Mouse (Mus musculus) liver, adult 2 months (tissue): ENCODE results near the gene Prph. TPM values are rescaled to one million over a fixed set of nuclear protein-coding genes. Genes with fewer than 3 reads are reported as not detected.

Experiments
- DNase-seq: peaks from one replicate; pipeline ENCODE4 v3.0.0-alpha.2; 2011; ENCODE audit warnings: low read depth, low spot score; ENCODE audit errors: extremely low read depth
- H3K27ac ChIP-seq: fragments of 200-500 bp; replicated peaks from 2 replicates; pipeline ENCODE4 v1.5.1; 2012; ENCODE audit warnings: low read depth, mild to moderate bottlenecking, control low read depth, inconsistent platforms, low read length; ENCODE audit not compliant: insufficient read depth
- H3K27me3 ChIP-seq: fragments of 200-500 bp; 2 replicates; pipeline ENCODE4 v1.6.1; 2012; ENCODE audit warnings: mild to moderate bottlenecking, moderate library complexity, low read length, inconsistent platforms; ENCODE audit not compliant: control insufficient read depth, insufficient read depth
- H3K36me3 ChIP-seq: fragments of 200-500 bp; 2 replicates; pipeline ENCODE4 v1.6.1; 2012; ENCODE audit warnings: low read length, inconsistent platforms; ENCODE audit not compliant: control insufficient read depth, insufficient read depth
- H3K4me1 ChIP-seq: fragments of 200-500 bp; 2 replicates; pipeline ENCODE4 v1.6.1; 2011; ENCODE audit warnings: low read length; ENCODE audit not compliant: control insufficient read depth, insufficient read depth
- H3K4me3 ChIP-seq: fragments of 200-500 bp; 2 replicates; pipeline ENCODE4 v1.5.1; 2011; ENCODE audit warnings: low read depth, mild to moderate bottlenecking, control low read depth, low read length, moderate library complexity; ENCODE audit not compliant: insufficient read depth
- H3K79me2 ChIP-seq: fragments of 200-500 bp; 2 replicates; pipeline ENCODE4 v1.6.1; 2012; ENCODE audit warnings: inconsistent platforms, mild to moderate bottlenecking, low read length, moderate library complexity; ENCODE audit not compliant: control insufficient read depth, insufficient read depth
- H3K9ac ChIP-seq: fragments of 200-500 bp; 2 replicates; pipeline ENCODE4 v1.6.1; 2012; ENCODE audit warnings: low read depth, mild to moderate bottlenecking, control low read depth, inconsistent platforms, low read length
- CTCF ChIP-seq: fragments of 200-500 bp; IDR thresholded peaks from 2 replicates; pipeline ENCODE4 v1.5.1; 2011; ENCODE audit warnings: low read depth, low read length, control low read depth
- POLR2A ChIP-seq: fragments of 200-500 bp; IDR thresholded peaks from 2 replicates; pipeline ENCODE4 v1.6.1; 2011; ENCODE audit warnings: low read length, control low read depth; ENCODE audit not compliant: insufficient read depth; ENCODE audit errors: extremely low read depth
- WGBS: fragments of 180-500 bp; shearing (Covaris S2); methylation state at CpG from one replicate; pipeline ENCODE4 v1.1.7; 2018; 5-methylcytosine and 5-hydroxymethylcytosine counted together
- polyA plus RNA-seq: library from polyadenylated mRNA; depleted of rRNA; stranded (reverse); fragments of >200 nt; gene quantifications from 2 replicates; pipeline ENCODE4 v1.2.3, GENCODE M21; 2012
- total RNA-seq: library from RNA; depleted of rRNA; stranded (reverse); fragments of >200 nt; gene quantifications from 2 replicates; pipeline ENCODE4 v1.2.3, GENCODE M21; 2014

Prph gene
- total and polyA plus RNA-seq, 2 experiments: 0.09 TPM

DNA sequence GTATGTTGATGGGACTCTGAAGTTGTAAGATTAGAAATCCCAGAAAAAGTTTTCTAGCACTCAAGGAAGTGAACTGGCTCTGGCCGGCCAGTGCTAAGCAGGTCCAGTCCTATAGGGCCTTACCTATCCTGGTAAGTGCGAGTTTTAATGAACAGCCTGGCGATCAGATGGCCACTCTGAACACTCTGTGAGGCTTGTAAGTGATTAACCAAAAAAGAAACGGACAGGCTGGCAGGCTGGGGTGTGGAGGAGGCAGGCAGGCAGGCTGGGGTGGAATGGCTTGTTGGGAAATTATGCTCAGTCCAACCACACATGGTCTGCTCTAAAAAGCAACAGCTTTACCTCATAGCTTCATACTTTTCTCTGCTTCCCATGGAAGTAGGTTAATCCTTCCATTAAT is 19.5 kb upstream of the Prph start:
- 0 out of 2 replicates have a peak, but pooled peaks cover 5% of the 10 kb centered on the region for H3K79me2 ChIP-seq
- no peak for TF ChIP-seq POLR2A
- no peak for TF ChIP-seq CTCF
- peaks cover 14% of the 10 kb centered on the region for H3K36me3 ChIP-seq
- peaks cover 33% of the 10 kb centered on the region for H3K4me1 ChIP-seq
- 28% methylated on average over 4 of the region's 4 CpGs for WGBS
- H3K4me3 ChIP-seq: no peak overlapping the region
- peak overlapping the region; percentile 60 for H3K27ac ChIP-seq
- DNase-seq: peak; percentile 86
- no peaks in the 10 kb centered on the region for H3K27me3 ChIP-seq
- H3K9ac ChIP-seq: no peak overlapping the region

DNA sequence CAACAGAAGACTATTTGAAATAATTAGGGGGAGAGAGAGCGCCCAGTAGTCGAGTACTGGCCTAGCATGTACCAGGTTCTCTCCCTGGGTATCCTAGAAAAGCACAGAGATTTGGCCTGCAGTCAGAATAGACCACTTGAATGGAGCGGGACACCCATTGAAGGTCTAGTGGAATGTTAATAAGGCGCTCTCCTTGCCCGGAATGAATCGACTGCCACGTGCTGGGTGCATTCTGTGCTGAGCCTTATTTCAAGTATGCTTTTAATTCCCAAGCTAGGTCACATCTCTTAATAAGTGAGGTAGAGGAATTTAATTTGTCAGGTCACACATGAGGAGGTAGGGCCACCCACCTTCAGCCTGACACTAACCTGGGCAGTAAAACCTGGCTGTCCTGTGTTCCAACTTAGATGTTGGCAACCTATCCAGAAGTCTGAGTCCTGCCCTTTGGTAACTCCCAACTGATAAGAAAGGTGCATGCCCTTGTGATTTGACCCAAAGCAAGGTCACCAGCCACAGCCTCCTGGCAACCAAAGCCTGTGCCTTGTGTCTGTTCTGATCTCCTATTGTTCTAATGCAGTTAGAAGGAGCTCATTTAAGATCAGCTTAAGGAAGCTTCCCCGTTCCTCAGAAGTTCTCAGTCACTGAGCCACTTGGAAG is 18.6 kb upstream of the Prph start:
- TF ChIP-seq POLR2A (no peak), CTCF (no peak)
- H3K4me1 ChIP-seq: peaks cover 40% of the 10 kb centered on the region
- H3K27me3 ChIP-seq: no peaks in the 10 kb centered on the region
- H3K79me2 ChIP-seq: 0 out of 2 replicates have a peak, but pooled peaks cover 5% of the 10 kb centered on the region
- H3K4me3 ChIP-seq: no peak overlapping the region
- WGBS: 42% methylated on average over 8 of the region's 8 CpGs
- H3K36me3 ChIP-seq: peaks cover 14% of the 10 kb centered on the region
- no peak overlapping the region for H3K9ac ChIP-seq
- DNase-seq: peak; percentile 99
- peak overlapping the region; percentile 60 for H3K27ac ChIP-seq

DNA sequence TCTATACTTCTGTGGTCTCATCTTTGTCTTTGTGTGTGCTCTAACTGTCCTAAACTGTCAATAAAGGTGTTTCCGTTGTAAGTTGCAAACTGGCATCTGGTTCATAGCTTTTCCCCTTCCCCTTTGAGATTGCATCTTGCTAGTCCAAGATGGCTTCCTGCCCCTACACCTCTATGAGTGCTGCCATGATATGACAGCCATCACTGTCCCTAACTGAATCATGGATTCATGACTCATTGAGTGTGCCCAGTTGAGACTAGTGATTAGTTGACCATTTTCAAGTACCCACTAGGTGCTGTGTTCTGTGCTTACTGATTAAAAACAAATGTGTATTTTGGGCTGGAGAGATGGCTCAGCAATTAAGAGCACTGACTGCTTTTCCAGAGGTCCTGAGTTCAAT is 16.9 kb upstream of the Prph start:
- no peak for DNase-seq
- Histone ChIP-seq H3K4me3 (no peak overlapping the region), H3K79me2 (no peaks in the 10 kb centered on the region), H3K27ac (no peak overlapping the region), H3K27me3 (no peaks in the 10 kb centered on the region), H3K4me1 (peaks cover 42% of the 10 kb centered on the region), H3K9ac (no peak overlapping the region), H3K36me3 (peaks cover 14% of the 10 kb centered on the region)
- TF ChIP-seq CTCF (no peak), POLR2A (no peak)
- WGBS: 77% methylated on average over 1 of the region's 1 CpGs

DNA sequence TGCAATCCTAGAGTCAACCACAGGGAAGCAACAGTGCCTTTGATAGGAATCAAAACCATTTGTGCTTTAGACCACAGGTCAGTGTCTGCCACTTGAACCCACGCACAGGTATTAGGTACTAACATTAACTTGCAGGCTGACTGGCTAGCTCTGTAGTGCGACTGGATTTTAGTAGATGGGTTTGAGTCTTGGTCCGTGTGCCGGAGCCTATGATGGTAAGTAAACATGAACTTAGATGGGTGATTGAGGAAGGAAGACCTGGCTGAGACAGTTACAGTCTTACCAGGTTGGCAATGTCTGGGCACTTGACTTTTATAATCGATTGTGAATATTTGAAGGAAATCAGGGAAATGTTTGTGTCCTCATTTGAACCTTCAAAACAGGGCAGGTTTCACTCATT is 16.2 kb upstream of the Prph start:
- peaks cover 40% of the 10 kb centered on the region for H3K4me1 ChIP-seq
- TF ChIP-seq CTCF (no peak), POLR2A (no peak)
- no peak overlapping the region for H3K9ac ChIP-seq
- peaks cover 14% of the 10 kb centered on the region for H3K36me3 ChIP-seq
- no peak overlapping the region for H3K4me3 ChIP-seq
- DNase-seq: no peak
- H3K27ac ChIP-seq: no peak overlapping the region
- no peaks in the 10 kb centered on the region for H3K79me2 ChIP-seq
- 73% methylated on average over 5 of the region's 5 CpGs for WGBS
- H3K27me3 ChIP-seq: no peaks in the 10 kb centered on the region

DNA sequence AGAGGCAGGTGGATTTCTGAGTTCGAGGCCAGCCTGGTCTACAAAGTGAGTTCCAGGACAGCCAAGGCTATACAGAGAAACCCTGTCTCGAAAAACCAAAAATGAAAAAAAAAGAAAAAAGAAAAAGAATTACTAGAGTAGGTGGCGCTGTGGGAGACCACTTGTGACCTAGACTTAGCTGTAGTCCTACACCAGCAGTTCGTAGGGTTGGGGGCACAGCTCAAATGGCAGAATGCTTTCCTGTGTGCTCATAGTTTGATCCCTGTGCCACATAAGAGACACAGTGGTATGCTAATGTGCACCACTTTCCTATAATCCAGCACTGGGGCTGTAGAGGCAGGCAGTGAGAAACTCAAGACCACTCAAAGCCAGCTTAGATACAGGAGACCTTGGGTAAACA is 15.7 kb upstream of the Prph start:
- TF ChIP-seq CTCF (no peak), POLR2A (no peak)
- H3K79me2 ChIP-seq: no peaks in the 10 kb centered on the region
- H3K9ac ChIP-seq: no peak overlapping the region
- peaks cover 39% of the 10 kb centered on the region for H3K4me1 ChIP-seq
- no peak overlapping the region for H3K27ac ChIP-seq
- no peak overlapping the region for H3K4me3 ChIP-seq
- WGBS: 88% methylated on average over 4 of the region's 4 CpGs
- DNase-seq: no peak
- peaks cover 14% of the 10 kb centered on the region for H3K36me3 ChIP-seq
- no peaks in the 10 kb centered on the region for H3K27me3 ChIP-seq
